Mouse (Mus musculus): ENCODE data around the gene Fyco1. TPM values are rescaled to one million over a fixed set of nuclear protein-coding genes. Genes with fewer than 3 reads are reported as not detected.
A peak's percentile ranks its signal among the peaks of the same experiment; 100 is the strongest.

The Fyco1 gene
- total RNA-seq (2021), result 100 to 1,000 TPM; 206 to 217 TPM

DNA sequence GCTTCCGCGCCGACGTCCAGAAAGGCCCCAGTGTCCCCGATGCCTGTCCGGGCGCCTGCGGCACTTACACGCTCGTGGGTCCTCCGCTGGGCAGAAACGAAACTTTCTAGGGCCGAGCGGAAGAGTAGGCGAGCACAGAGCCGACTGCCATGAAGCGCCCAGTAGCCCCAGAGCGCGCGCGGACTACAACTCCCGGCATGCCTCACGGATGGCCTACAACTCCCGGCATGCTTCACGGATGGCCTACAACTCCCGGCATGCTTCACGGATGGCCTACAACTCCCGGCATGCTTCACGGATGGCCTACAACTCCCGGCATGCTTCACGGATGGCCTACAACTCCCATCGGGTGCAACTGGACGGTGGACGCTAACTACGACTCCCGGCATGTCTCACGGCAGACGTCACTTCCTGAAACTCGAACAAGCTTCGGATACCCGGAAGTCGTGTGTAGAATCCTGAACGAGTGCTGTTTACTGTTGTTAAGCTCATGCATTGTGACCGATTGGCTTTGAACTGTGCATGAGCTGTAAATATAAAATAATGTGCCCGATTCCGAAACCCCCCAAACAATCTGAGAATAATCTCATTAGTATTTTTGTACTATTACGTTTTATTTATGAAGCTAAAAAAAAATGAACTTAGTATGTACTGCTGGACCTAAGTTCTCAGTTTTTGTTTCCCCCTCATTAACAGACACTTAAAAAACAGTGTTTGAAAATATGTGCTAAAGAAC is at the start of gene Fyco1:
Fyco1 (minus strand) TSS at position 187 of the 736 bp plus-strand sequence.
- DNase-seq, result peak; percentile 97
- intact Hi-C loops (cut with DNase I), result no loop called here

DNA sequence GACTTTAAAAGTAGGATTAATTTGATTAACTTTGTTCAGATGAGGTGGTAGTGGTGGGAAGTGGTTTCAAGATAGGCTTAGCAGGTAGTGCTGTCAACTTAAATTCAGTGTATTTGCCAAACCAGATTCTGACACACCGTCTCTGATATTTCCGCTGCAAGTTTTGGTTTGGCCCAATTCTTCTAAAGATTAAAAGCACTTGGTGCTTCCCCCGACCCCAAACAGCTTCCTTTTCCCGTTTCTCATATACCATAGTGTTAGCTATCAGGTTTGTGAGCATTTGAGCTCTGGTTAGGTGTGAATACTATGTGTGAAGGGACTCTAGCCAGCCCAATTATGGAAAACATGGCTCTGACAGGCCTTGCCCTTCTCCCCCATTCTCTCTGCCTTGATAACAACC is 20.4 kb upstream of the Fyco1 start:
- no peak for DNase-seq
- intact Hi-C loops (cut with DNase I), result no loop called here

DNA sequence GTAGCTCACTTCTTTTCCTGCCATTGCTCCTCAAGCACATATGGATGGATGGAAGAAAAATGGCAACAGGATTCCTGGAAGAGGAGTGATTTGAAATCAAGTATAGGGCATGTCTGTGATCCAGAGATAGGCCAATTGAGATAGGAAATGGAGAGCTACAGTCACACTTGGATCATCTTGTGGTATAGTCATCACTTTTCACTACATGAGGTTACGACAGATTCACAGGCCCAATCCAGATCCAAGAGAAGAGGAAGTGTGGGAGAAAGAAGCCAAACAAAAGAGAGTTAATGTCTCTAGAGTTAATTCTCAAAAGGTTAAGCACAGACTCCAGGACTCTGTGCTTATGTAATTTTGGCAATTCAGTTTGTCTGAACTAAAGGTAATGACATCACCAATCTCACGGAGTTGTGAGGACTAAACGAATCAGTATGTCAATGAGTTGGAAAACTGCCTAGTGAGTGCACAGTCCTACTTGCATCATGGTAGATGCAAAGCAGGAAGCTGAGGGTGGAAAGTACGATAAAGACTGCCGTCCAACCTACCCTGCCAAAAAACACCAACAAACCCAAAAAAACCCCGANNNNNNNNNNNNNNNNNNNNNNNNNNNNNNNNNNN is 17.6 kb upstream of the Fyco1 start:
- intact Hi-C loops (cut with DNase I), result no loop called here

DNA sequence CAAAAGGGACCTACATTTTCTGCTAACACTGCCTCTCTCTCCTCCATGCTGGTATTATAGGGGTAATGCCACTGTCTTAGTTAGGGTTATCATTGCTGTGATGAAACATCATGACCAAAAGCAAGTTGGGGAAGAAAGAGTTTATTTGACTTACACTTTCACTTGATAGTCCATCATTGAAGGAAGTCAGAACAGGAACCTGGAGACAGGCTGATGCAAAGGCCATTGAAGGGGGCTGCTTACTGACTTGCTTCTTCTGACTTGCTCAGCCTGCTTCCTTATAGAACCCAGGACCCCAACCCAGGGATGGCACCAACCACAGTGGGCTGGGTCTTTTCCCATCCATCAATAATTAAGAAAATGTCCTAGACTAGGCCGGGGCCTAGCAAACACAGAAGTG is 11.9 kb upstream of the Fyco1 start:
- intact Hi-C loops (cut with DNase I), result no loop called here
- DNase-seq, result no peak

More for the DNA sequence above, 17.6 kb upstream of the Fyco1 start:
- no peak for DNase-seq

DNA sequence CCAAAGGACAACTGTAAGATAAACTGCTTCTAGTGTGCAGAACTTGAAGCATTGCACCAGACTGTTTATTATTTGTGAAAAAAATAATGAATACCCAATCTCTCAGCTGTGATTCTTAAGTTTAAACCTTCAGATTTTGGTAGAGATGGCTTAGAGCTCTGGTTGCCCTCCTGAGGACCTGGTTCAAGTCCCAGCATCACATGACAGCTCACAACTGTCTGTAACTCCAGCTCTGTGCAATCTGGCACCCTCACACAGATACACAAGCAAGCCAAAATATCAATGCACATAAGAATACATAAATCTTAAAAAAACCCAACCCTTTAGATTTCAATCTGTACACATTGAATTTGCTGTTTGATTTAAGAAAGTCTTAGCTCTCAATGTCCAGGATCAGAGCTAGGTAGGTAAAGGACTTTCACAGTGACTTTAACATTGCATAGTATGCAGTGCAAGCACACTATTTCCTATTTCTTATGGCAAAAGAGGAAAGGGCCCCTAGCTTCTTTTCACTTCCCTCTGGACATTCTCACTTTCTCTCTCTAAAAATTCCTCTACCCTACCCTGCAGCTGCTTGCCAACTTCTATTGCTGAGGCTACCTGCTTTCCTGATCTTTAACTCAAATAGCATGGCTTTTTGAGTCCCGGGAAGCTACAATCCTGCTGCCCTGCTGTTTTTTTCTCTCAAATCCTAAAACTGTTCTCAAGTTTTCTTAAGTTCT is 11.4 kb upstream of the Fyco1 start:
- intact Hi-C loops (cut with DNase I), result no loop called here

DNA sequence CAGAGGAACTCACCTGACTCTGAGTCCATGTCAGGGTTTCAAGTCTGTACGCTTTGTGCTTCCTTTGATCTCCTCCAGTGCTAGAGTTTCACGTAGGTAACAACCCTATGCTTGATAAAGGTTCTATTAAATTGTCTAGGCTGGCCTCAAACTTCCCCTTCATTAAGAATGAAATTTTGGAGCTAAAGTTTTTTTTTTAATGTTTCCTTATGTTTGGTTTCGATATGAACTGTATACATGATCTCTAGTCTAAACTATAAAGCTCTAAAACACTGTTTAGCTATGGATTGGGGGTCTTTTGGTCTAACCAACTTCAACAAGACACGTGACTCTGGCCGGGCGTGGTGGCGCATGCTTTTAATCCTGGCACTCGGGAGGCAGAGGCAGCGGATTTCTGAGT is 10.2 kb upstream of the Fyco1 start, which contains the start of gene Xcr1:
Xcr1 (minus strand) TSS at position 101 of the 400 bp plus-strand sequence.
- intact Hi-C loops (cut with DNase I), result no loop called here
- no peak for DNase-seq

More for the DNA sequence above, 11.4 kb upstream of the Fyco1 start:
- DNase-seq, result no peak

DNA sequence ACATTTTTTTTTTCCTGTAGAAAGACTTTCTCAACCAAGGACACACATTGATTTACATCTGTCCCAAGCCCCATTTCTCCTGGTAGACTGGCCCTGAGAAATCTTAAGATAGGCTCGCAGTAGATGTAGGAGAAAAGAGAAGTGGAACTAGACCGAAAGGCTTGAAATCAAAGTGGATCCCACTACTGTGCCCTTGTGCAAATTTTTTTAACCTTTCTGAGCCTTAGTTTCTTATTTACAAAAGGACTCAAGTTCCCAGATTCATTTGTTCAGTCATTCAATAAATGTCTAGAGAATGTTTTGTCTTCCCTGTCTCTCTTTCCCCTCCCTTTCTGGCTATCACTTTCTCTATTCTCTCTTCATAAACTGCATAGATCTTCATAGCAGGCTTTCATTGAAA is 5.1 kb upstream of the Fyco1 start:
- intact Hi-C loops (cut with DNase I), result no loop called here
- DNase-seq, result no peak

DNA sequence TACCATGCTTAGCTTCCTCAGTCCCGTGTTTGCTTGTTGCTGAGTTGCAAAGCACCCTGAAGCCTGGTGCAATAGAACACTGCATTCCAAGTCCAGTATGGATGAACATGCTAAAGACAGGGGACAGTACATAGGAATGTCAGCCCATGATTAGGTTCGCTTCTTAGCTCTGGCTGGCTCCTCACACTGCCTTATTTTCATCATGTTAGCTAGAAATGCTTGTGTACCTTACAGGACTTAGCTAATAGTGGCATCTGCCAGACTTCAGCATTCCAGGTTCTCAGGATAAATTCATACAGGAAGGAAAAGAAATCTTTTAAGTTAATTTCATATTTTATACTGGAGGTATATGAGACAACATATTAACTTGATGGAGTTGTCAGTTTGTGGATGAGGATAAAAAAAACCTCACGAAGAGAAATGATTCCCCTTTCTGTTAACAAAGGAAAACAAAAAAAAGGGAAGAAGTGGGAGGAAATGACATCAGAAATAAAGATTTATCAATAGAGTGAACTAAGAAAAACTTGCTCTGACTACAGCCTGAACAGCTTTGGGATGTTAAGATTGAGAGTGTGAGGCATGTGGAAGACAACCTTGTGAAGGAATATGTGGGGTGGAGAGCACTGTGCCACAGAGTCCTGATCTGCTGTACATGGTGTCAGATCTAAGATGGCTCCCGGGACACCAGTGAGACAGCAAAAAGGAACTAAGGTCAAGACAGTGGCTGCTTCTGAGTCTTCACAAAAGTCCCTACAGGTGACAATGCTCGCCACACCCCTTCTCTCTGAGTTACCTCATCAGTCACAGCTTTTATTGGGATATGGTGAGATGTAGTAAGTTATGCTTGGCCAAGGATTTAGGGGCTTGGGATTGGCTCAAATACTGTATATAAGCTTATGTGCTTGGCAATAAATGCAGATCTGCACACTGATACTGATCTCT is 1.0 kb upstream of the Fyco1 start:
- no peak for DNase-seq
- intact Hi-C loops (cut with DNase I), result no loop called here

DNA sequence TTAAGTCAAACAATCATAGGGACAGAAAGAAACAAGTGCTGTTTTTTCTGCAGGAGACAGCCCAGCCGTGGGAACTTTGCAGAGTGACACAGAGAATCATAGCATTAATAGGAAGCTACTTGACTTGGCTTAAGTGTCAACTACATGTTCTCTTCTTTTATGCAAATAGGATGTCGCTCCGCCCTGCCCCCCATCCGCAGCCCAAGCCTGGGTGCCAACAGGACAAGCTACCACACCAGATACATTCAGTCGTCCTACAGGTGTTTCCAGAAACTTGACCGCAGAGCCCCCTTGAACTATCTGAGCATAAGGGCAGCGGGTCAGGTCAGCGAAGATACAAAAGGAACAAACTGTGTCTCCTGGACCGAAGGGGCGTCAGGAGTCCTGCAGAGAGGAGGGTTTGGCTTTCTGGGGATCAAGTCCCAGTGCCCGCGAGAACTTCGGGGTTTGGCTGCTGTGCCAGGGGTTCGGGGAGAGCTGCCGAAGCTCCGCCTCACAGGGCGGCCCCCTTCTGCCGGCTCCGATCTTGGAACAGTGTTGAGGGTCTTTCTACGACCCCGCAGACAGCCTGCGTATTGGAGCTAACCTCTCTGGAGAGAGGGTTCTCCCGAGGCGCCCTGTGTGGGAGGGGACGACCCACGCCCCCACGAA is 512 bp downstream of the Fyco1 start:
- DNase-seq, result peak; percentile 73 to 77
- intact Hi-C loops (cut with DNase I), result no loop called here

DNA sequence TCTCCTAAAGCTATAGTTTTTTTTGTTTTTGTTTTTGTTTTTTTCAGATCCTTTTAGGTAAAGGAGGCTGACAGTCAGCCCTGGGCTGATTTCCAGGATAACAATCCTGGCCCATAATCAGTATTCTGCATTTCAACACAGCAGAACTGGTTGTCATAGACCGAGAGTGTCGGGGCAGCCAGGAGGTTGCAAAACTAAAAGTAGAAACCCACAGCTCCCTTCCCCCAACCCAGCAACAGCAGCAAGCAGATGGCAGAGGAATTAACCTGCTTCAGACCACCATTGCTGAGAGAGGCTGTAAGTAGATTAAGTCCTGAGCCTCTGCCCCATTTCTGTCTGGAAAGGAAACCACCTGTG is 1.0 kb downstream of the Fyco1 start:
- DNase-seq, result peak; percentile 67 to 68
- intact Hi-C loops (cut with DNase I), result no loop called here

DNA sequence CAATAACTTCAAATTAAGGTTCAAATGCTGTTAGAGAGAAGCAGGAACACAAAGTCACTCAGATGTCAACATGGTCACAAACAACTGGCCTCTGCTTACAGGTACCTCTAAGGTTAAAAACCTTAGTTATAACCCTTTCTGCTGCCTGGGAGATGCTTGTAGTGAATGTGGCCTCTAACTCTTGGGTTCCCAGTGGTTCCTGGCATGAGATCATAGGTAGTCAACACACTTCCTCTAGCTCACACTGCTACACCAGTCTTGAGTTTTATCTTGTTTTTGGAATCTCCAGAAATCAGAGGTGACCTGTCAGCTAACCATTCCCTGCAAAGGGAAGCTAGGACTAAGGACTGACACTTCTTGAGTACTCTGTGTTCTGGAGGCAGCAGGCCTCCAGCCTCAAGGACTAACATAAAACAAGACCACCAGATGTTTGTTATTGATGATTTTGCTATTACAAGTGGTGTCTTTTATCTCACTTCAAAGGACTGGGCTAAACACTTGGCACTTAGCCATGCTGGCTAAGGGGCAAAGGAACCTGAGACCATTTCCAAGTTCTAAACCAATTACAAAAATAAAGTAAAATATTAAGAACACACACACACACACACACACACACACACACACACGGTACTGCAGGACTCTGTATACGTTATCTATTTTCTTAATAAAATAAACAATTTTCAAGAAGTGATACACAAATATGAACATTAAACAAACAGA is 1.6 kb downstream of the Fyco1 start:
- peak; percentile 25 to 40 for DNase-seq
- intact Hi-C loops (cut with DNase I), result no loop called here

DNA sequence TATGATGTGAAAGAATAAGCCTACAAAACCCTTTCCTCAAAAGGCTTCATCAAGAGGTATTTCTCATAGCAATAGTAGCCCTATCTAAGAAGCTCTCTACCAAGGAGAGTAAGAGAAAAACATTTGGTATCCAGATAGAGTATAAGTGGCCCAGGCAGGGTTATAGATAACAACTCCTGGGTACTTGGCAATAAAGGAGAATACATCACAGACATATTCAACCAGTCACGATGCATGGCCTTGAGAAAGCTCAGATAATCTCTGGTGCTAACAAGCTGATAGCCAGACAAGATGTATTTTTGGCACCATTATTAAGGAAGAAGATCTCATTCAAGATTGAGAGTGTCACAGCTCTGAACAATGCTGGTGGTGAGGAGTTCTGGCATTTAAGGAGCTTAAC is 5.2 kb downstream of the Fyco1 start:
- no peak for DNase-seq
- intact Hi-C loops (cut with DNase I), result no loop called here

DNA sequence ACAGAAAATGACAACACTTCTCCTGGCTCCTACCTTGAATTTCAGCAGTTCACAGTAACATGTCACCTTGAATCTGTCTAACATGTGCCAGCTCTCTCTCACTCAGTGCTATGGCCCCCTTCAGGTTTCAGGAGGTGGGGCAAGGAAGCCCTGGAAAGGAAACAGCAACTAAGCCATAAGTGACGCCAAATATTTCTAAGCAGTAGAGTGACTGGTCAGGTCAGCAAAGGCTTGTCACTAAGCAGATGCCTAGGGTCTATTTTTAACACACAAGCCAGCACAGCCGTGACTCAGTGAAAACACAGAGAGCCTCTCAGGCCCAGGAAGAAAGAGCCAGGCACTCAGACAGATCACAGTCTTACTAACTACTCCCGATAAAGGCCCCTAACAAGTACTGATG is 6.6 kb downstream of the Fyco1 start:
- peak; percentile 72 to 79 for DNase-seq
- intact Hi-C loops (cut with DNase I), result no loop called here

DNA sequence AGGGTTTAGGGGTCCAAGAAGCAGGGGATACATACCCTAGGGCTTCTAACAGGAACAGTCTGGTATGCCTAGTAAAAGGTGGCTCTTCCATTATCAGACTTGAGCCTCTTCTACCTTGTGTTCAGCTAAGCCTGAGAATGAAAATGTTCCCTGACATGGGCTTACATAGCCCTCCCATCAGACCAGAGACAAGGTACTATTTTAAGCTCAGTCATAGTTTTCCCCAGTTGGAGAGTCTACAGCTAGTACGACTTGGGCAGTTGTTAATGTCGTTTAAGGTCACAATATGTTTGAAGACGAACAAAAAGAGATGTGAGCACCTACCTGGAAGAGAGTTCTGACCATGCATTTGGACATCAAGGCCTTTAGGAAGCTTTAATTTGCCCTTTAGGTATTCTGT is 7.2 kb downstream of the Fyco1 start:
- intact Hi-C loops (cut with DNase I), result no loop called here
- peak in 1 of 2 experiments; percentile 37 for DNase-seq

DNA sequence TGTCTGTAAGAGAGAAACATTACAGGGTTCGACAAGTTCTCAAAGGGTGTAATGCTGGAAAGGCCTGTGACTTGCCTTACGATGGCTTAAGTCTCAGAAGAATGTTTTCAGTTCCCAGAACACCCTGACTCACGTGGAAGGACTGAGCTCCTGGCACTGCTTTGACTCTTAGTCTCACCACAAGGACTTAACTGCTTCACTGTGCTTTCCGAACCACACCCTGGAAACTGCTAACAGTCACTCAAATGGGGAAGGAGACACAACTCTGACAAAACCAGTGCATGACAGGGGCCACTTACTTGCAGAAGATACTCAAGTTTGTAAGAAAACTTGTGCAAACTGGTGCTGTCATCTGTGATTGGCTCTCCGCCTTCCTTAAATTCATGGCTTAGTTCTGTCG is 11.5 kb downstream of the Fyco1 start:
- no peak for DNase-seq
- intact Hi-C loops (cut with DNase I), result no loop called here

DNA sequence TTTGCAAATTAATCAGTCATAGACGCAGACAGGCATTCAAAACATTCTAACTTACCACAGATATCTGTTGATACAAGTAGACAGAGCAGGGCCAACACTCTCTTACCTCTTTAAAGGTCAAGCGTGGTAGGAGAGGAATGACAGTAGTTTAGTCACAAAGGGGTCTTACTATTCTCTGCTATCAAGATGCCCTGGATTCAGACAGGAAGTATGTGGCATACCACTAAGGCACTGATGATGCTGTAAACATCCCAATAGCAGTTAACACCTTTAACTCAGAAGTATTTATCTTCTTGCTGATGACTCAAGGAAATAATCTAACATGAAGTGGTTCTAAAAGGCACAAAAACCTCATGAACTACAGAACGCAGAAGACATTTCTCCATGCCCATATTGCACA is 15.8 kb downstream of the Fyco1 start:
- no peak for DNase-seq
- intact Hi-C loops (cut with DNase I), result no loop called here

DNA sequence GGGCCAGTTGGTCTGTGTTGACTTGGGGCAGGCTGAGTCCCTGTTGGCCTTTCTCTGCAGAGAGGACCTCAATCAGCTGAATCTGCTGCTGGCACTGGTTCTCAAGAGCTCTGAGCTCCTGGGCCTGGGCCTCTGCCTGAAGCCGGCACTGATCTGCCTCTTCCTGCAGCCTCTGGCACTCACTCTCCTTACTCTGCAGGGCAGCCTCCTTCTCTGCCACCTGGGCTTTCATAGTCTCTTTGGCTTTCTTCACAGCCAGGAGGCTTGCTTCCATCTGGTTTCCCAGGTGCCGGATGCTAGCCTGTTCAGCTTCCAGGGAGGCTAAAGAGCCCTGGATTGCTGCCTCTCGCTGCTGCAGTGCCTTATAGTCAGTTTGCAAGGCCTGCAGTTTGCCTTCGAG is 22.8 kb downstream of the Fyco1 start:
- intact Hi-C loops (cut with DNase I), result no loop called here
- DNase-seq, result no peak

DNA sequence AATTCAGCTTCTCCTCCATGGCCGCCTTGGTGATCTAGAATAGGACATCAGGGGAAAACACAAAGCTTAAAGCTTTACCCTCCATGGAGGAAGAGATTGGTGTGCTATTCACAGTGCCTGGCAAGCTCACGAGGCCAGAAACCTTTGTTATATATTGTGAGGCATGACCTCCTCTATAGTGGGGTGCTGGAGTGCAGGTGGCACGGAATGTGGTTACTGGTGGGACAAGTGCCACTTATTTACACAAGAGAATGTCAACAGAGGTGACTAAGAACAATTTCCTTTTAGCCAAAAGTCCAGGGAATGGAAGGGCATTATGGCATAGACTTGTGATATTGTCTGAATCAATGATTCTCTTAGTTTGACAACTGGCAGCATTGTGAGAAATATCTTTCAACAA is 25.1 kb downstream of the Fyco1 start:
- intact Hi-C loops (cut with DNase I), result no loop called here
- DNase-seq, result no peak

DNA sequence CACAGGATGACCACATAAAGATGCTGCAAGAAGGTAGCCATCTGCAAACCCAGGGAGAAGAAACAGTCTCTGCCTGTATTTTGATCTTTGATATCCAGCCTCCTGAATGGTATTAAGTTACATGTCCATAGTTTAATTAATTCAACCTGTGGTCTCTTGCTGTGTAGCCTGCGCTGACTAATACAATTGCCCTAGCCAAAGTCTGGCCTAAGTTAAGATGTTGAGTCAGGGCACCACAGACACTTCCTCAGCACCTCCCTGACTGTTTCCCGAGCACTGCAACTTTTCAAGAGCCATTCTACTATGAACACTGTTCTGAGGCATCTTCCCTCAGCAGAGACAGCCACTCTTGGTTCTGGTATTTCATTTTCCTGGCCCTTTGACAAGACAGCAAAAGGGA is 33.1 kb downstream of the Fyco1 start:
- intact Hi-C loops (cut with DNase I), result no loop called here
- no peak for DNase-seq

DNA sequence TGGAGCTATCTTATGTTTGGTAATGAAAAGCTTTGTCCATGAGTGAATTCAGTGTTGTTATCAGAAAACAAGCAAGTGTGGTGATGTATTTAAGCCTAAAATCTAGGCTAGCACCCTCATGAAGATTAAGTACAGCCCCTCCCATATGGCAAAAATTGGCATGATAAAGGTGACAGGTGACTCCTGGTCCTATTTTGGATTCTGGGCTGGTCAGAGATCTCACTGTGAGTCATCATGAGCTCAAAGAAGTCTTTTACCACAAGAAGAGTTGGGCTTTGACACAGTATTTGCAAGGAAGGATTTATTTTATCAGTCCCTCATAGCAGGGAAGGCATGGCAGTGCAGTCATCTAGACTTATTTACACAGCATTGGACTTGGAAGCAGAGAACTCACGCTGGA is 35.7 kb downstream of the Fyco1 start:
- intact Hi-C loops (cut with DNase I), result no loop called here

More for the DNA sequence above, 35.7 kb downstream of the Fyco1 start:
- no peak for DNase-seq
